Mouse (Mus musculus) small intestine, adult 2 months (tissue): ENCODE measurements around the gene Arid5b.

ENCODE experiments used
- CTCF ChIP-seq: fragments of 200-500 bp; IDR thresholded peaks from 2 replicates; pipeline ENCODE4 v1.5.1; 2012; ENCODE audit warnings: low read depth, mild to moderate bottlenecking, control low read depth, inconsistent platforms, low read length, moderate library complexity, mixed read lengths; ENCODE audit not compliant: insufficient replicate concordance, insufficient read length; ENCODE audit errors: extremely low read depth
- POLR2A ChIP-seq: fragments of 200-500 bp; IDR thresholded peaks from 2 replicates; pipeline ENCODE4 v1.6.1; 2012; ENCODE audit warnings: low read depth, mild to moderate bottlenecking, control low read depth, inconsistent platforms, low read length, moderate library complexity

DNA sequence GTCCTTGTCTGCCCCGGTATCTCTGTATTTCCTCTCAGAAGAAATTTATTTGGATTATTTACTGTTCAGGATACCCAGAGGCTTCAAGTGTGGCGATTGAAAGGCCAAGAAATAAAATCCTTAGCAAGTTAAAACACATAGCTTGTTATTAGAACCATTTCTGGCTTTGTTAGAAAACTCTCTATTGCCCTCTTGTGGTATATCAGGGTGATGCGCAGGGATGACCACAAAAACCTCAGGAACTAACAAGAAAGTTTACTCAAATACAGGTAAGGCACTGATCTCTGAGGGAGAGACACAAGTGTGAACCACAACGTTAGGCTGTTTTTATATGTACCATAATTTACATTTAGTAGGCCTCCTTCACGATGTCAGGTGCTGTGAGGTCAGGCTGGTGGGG, 131.7 kb downstream of the Arid5b start:
- TF ChIP-seq POLR2A (no peak), CTCF (no peak)
